Mouse (Mus musculus) ES-E14 (cell line): ENCODE results near the gene Sema6b.

ENCODE experiments used
- CHD2 ChIP-seq: IDR thresholded peaks from 2 replicates; pipeline ENCODE4 v1.6.1; 2014; ENCODE audit warnings: mild to moderate bottlenecking, low read depth, low read length, inconsistent platforms
- MAFK ChIP-seq: IDR thresholded peaks from 2 replicates; pipeline ENCODE4 v1.6.1; 2014; ENCODE audit warnings: mild to moderate bottlenecking, low read depth, low read length, inconsistent platforms; ENCODE audit not compliant: insufficient read depth

GRCm38 (mm10) chr17:56125276-56125630 is 14.9 kb downstream of the Sema6b start:
- TF ChIP-seq CHD2, result no peak
- TF ChIP-seq MAFK, result no peak
